Mouse (Mus musculus) T-cell, adult 2 months (primary cell): Measurements from ENCODE around the gene Zfp771.

Experiments
- DNase-seq: peaks from one replicate; pipeline ENCODE4 v3.0.0; 2022; ENCODE audit warnings: low spot score

Zfp771 gene

GRCm38 (mm10) chr7:127253821-127254769, 10.0 kb downstream of the Zfp771 start:
- peak; percentile 95 for DNase-seq

GRCm38 (mm10) chr7:127255008-127255407, 10.9 kb downstream of the Zfp771 start:
- DNase-seq: no peak

GRCm38 (mm10) chr7:127255965-127256364, 11.9 kb downstream of the Zfp771 start:
- no peak for DNase-seq

GRCm38 (mm10) chr7:127256518-127256917, 12.4 kb downstream of the Zfp771 start:
- no peak for DNase-seq

- no peak for DNase-seq
Measured at GRCm38 (mm10) chr7:127259186-127259905, 15.3 kb downstream of the Zfp771 start.

- DNase-seq: peak; percentile 97
Measured at GRCm38 (mm10) chr7:127260309-127261111, 16.4 kb downstream of the Zfp771 start, which contains the start of gene Dctpp1. Gene Dctpp1 (minus strand): TSS chr7:127260709.

- no peak for DNase-seq
Measured at GRCm38 (mm10) chr7:127262218-127262961, 18.3 kb downstream of the Zfp771 start.

GRCm38 (mm10) chr7:127263526-127263925, 19.5 kb downstream of the Zfp771 start:
- DNase-seq: no peak

- no peak for DNase-seq
Measured at GRCm38 (mm10) chr7:127270256-127270655, 26.2 kb downstream of the Zfp771 start.

- no peak for DNase-seq
Measured at GRCm38 (mm10) chr7:127270666-127271065, 26.6 kb downstream of the Zfp771 start.

GRCm38 (mm10) chr7:127271093-127271492, 27.0 kb downstream of the Zfp771 start:
- DNase-seq: no peak

GRCm38 (mm10) chr7:127272566-127272965, 28.5 kb downstream of the Zfp771 start:
- DNase-seq: no peak

- DNase-seq: no peak
Measured at GRCm38 (mm10) chr7:127273118-127273923, 29.2 kb downstream of the Zfp771 start.

GRCm38 (mm10) chr7:127273925-127274789, 30.1 kb downstream of the Zfp771 start, which contains the start of gene Sephs2:
Gene Sephs2 (minus strand): TSS chr7:127274055.
- peak; percentile 89 for DNase-seq

- no peak for DNase-seq
Measured at GRCm38 (mm10) chr7:127276519-127276961, 32.5 kb downstream of the Zfp771 start.

GRCm38 (mm10) chr7:127278311-127278710, 34.2 kb downstream of the Zfp771 start:
- DNase-seq: peak; percentile 75

GRCm38 (mm10) chr7:127280092-127280491, 36.0 kb downstream of the Zfp771 start:
- DNase-seq: no peak

- DNase-seq: no peak
Measured at GRCm38 (mm10) chr7:127281114-127281513, 37.0 kb downstream of the Zfp771 start.

- no peak for DNase-seq
Measured at GRCm38 (mm10) chr7:127282190-127282589, 38.1 kb downstream of the Zfp771 start.
